Mouse (Mus musculus) neural tube, embryonic 13.5 days (tissue): ENCODE measurements at regions not wholly inside any gene's neighbourhood (a gene's known extent, or its start where the extent isn't known, plus 50 kb on each side); places are given as distances from the start of the nearest gene placed in this dataset.

Experiments
- ATAC-seq: fragments of 200-750 bp; cut with Nextera tagmentation; 2 replicates; pipeline ENCODE4 v1.8.0; 2017; ENCODE audit warnings: low read depth, mild to moderate bottlenecking, moderate TSS enrichment, moderate library complexity
- H3K27ac ChIP-seq: fragments of 300-500 bp; sonication (generic); replicated peaks from 2 replicates; pipeline ENCODE4 v1.5.1; 2015; ENCODE audit warnings: moderate library complexity, mild to moderate bottlenecking, inconsistent platforms
- H3K27me3 ChIP-seq: fragments of 300-500 bp; sonication (generic); 2 replicates; pipeline ENCODE4 v1.6.1; 2015; ENCODE audit warnings: mild to moderate bottlenecking, inconsistent platforms
- H3K36me3 ChIP-seq: fragments of 300-500 bp; sonication (generic); 2 replicates; pipeline ENCODE4 v1.6.1; 2015; ENCODE audit warnings: mild to moderate bottlenecking, inconsistent platforms
- H3K4me1 ChIP-seq: fragments of 300-500 bp; sonication (generic); replicated peaks from 2 replicates; pipeline ENCODE4 v1.6.1; 2015; ENCODE audit warnings: inconsistent platforms
- H3K4me2 ChIP-seq: fragments of 300-500 bp; sonication (generic); 2 replicates; pipeline ENCODE4 v1.6.1; 2015; ENCODE audit warnings: inconsistent platforms, mild to moderate bottlenecking, moderate library complexity
- H3K4me3 ChIP-seq: fragments of 300-500 bp; sonication (generic); 2 replicates; pipeline ENCODE4 v1.5.1; 2015; ENCODE audit warnings: mild to moderate bottlenecking, inconsistent platforms
- H3K9ac ChIP-seq: fragments of 300-500 bp; sonication (generic); 2 replicates; pipeline ENCODE4 v1.6.1; 2015; ENCODE audit warnings: moderate library complexity, mild to moderate bottlenecking, inconsistent platforms
- H3K9me3 ChIP-seq: fragments of 300-500 bp; sonication (generic); 2 replicates; pipeline ENCODE4 v1.6.1; 2016; ENCODE audit warnings: inconsistent platforms
- WGBS: fragments of 180-500 bp; shearing (Covaris S2); methylation state at CpG from one replicate; pipeline ENCODE4 v1.1.7; 2015; 5-methylcytosine and 5-hydroxymethylcytosine counted together

DNA sequence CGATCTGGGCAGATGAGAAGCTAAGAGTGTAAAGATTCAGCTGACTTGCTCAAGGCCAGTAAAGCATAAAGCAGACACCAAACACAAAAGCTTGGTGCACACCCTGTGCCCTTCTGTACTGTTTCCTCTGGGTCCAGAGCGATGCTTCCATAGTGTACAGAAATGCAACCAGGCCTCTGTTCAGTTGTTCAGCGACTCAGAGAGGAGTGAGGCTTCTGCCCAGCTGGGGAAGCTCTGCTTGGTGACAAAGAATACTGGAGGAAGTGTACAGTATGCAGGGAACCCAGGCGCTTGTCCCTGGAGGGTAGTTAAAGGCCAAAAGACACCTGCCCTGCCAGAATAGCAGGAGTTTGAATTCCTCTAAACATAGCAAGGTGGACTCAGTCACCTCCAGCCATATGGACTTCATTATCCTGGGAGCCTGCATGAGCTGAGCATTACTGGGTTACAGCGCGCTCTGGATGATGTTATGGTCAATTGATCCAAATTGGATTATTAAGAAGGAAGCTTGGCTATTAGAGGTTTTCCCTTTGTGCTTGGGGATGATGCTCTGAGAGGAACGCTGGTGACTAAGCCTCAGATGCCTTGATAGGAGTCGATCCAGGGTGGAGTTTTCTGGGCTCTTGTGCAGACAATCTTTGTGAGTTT, 132.5 kb downstream of the Hs3st3b1 start:
- ATAC-seq, result no peak
- H3K4me2 ChIP-seq, result no peak overlapping the region
- no peaks in the 10 kb centered on the region for H3K9me3 ChIP-seq
- no peak overlapping the region for H3K4me3 ChIP-seq
- no peaks in the 10 kb centered on the region; the same call in 1 of the 2 replicates for H3K27me3 ChIP-seq
- H3K27ac ChIP-seq, result no peak overlapping the region
- H3K36me3 ChIP-seq, result no peaks in the 10 kb centered on the region
- 76% methylated on average over 8 of the region's 8 CpGs for WGBS
- no peak overlapping the region for H3K9ac ChIP-seq
- H3K4me1 ChIP-seq, result peaks cover 20% of the 10 kb centered on the region

DNA sequence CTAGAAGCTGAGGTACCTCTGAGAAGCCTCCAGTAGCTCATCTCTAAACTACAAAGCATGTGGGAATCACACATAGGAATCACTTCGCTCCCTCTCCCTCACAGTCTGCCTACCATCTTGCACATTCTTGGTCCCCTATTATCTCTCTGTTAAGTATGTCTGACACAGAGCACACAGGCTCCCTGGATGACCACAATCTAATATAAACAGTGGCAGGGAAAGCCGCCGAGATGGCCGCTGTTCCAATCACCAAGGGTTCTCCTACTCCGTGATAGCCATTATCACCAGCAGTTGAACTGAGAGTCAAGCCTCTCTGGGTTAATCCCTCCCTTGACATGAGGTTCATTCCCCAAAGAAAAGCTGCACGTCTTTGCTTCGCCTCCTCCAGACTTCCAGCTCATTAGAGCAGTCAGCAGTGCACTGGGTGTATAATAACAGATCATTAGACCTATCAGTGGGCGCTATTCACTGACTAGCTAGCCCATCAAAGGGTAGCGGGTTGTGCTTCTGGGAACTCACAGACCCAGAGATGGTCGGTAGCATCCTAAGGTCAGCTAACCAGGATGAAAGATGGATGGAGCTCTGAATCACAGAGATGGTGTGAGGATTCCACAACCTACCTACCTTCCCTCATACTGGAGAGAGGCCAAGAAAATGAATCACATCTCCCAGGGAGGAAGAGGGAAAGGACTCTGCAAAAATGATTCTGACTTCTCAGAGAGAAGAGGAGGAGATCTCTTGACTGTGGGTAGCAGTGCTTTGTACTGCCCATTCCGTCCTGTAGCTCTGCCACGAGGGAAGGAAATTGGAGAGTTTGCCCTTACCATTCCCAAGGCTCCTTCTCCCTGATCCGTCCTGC, 130.9 kb downstream of the Hs3st3b1 start:
- no peaks in the 10 kb centered on the region for H3K9me3 ChIP-seq
- no peak overlapping the region for H3K4me3 ChIP-seq
- H3K27me3 ChIP-seq, result no peaks in the 10 kb centered on the region; the same call in 1 of the 2 replicates
- H3K27ac ChIP-seq, result no peak overlapping the region
- H3K36me3 ChIP-seq, result no peaks in the 10 kb centered on the region
- ATAC-seq, result no peak
- H3K4me2 ChIP-seq, result no peak overlapping the region
- H3K4me1 ChIP-seq, result 0 out of 2 replicates have a peak, but pooled peaks cover 6% of the 10 kb centered on the region
- H3K9ac ChIP-seq, result no peak overlapping the region
- 77% methylated on average over 13 of the region's 13 CpGs for WGBS

GRCm38 (mm10) chr11:63793732-63794503, 128.2 kb downstream of the Hs3st3b1 start:
- H3K9me3 ChIP-seq, result no peaks in the 10 kb centered on the region
- WGBS, result 83% methylated on average over 8 of the region's 8 CpGs
- H3K4me1 ChIP-seq, result 0 out of 2 replicates have a peak, but pooled peaks cover 6% of the 10 kb centered on the region
- no peak overlapping the region for H3K27ac ChIP-seq
- no peak for ATAC-seq
- no peak overlapping the region for H3K4me3 ChIP-seq
- no peaks in the 10 kb centered on the region for H3K36me3 ChIP-seq
- H3K9ac ChIP-seq, result no peak overlapping the region
- no peaks in the 10 kb centered on the region; the same call in 1 of the 2 replicates for H3K27me3 ChIP-seq
- no peak overlapping the region for H3K4me2 ChIP-seq

GRCm38 (mm10) chr11:63812146-63812545, 109.9 kb downstream of the Hs3st3b1 start:
- Histone ChIP-seq H3K4me3 (no peak overlapping the region), H3K4me2 (no peak overlapping the region), H3K27me3 (no peaks in the 10 kb centered on the region), H3K27ac (no peak overlapping the region), H3K36me3 (no peaks in the 10 kb centered on the region), H3K9me3 (no peaks in the 10 kb centered on the region), H3K4me1 (no peaks in the 10 kb centered on the region), H3K9ac (no peak overlapping the region)
- ATAC-seq, result no peak
- WGBS, result 78% methylated on average over 5 of the region's 5 CpGs

GRCm38 (mm10) chr11:63822847-63823246, 99.2 kb downstream of the Hs3st3b1 start:
- WGBS, result 77% methylated on average over 4 of the region's 4 CpGs
- ATAC-seq, result no peak
- no peak overlapping the region for H3K27ac ChIP-seq

GRCm38 (mm10) chr11:63827271-63827762, 94.8 kb downstream of the Hs3st3b1 start:
- no peaks in the 10 kb centered on the region for H3K9me3 ChIP-seq
- ATAC-seq, result no peak
- no peaks in the 10 kb centered on the region for H3K27me3 ChIP-seq
- 78% methylated on average over 6 of the region's 6 CpGs for WGBS
- H3K9ac ChIP-seq, result no peak overlapping the region
- H3K4me1 ChIP-seq, result no peaks in the 10 kb centered on the region
- H3K27ac ChIP-seq, result no peak overlapping the region
- no peaks in the 10 kb centered on the region for H3K36me3 ChIP-seq
- no peak overlapping the region for H3K4me2 ChIP-seq
- no peak overlapping the region for H3K4me3 ChIP-seq

More at GRCm38 (mm10) chr11:63822847-63823246, 99.2 kb downstream of the Hs3st3b1 start:
- Histone ChIP-seq H3K4me1 (no peaks in the 10 kb centered on the region), H3K4me2 (no peak overlapping the region), H3K4me3 (no peak overlapping the region), H3K36me3 (no peaks in the 10 kb centered on the region), H3K9me3 (no peaks in the 10 kb centered on the region), H3K27me3 (no peaks in the 10 kb centered on the region), H3K9ac (no peak overlapping the region)

DNA sequence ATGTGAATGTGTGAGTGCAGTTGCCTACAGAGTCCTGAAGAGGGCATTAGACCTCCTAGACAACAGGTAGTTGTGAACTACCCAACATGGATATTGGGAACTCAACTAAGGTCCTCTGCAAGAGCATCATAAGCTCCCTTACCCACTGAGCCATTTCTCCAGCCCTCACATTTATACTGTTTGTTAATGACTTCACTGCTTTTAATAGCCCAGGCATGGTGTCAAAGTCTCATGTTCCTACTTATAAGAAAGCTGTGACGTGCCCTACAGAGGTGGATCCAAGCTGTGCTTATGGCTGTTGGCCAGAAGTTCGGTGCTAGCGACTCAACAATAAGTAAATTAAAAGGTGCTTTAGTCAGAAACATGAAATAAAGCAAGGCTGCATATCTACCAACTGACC, 88.6 kb downstream of the Hs3st3b1 start:
- no peak for ATAC-seq
- Histone ChIP-seq H3K4me3 (no peak overlapping the region), H3K9ac (no peak overlapping the region), H3K36me3 (no peaks in the 10 kb centered on the region), H3K9me3 (no peaks in the 10 kb centered on the region), H3K4me2 (no peak overlapping the region), H3K4me1 (no peaks in the 10 kb centered on the region), H3K27me3 (no peaks in the 10 kb centered on the region), H3K27ac (no peak overlapping the region)
- WGBS, result 80% methylated on average over 3 of the region's 3 CpGs

GRCm38 (mm10) chr11:63834140-63834539, 88.0 kb downstream of the Hs3st3b1 start:
- 73% methylated on average over 4 of the region's 4 CpGs for WGBS
- Histone ChIP-seq H3K4me2 (no peak overlapping the region), H3K4me3 (no peak overlapping the region), H3K36me3 (no peaks in the 10 kb centered on the region), H3K9me3 (no peaks in the 10 kb centered on the region), H3K9ac (no peak overlapping the region), H3K27me3 (no peaks in the 10 kb centered on the region), H3K4me1 (no peaks in the 10 kb centered on the region), H3K27ac (no peak overlapping the region)
- no peak for ATAC-seq

DNA sequence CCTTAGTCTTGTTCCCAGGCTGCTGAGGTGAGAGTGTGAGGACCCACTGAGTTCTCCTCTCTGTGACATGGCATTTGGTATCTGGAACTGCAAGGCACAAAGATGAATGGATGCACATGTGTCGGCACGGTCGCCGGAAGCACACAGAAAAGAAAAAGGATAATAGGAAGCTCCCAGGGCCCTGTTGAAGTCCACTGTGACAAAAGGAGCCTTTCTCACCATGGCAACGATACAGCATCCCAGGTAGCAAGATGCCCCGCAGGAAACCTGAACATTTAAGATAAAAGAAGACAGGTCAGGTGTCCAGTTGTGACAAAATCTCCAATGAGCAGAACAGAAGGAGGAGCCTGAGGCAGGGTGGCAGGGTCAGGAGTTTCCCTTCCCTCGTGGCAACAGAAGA, 87.5 kb downstream of the Hs3st3b1 start:
- H3K4me3 ChIP-seq, result no peak overlapping the region
- H3K4me1 ChIP-seq, result no peaks in the 10 kb centered on the region
- WGBS, result 43% methylated on average over 7 of the region's 7 CpGs
- no peak for ATAC-seq
- H3K27ac ChIP-seq, result no peak overlapping the region
- H3K27me3 ChIP-seq, result no peaks in the 10 kb centered on the region
- no peak overlapping the region for H3K9ac ChIP-seq
- H3K4me2 ChIP-seq, result no peak overlapping the region
- H3K36me3 ChIP-seq, result no peaks in the 10 kb centered on the region
- no peaks in the 10 kb centered on the region for H3K9me3 ChIP-seq
